Mouse (Mus musculus) brain, embryonic 14.5 days (tissue): ENCODE results near the gene 4833427G06Rik.

Experiments
- CTCF ChIP-seq: fragments of 200-500 bp; IDR thresholded peaks from 2 replicates; pipeline ENCODE4 v1.5.1; 2012; ENCODE audit warnings: inconsistent platforms, mild to moderate bottlenecking, moderate library complexity, borderline replicate concordance; ENCODE audit not compliant: insufficient read depth, insufficient read length; ENCODE audit errors: extremely low read depth
- POLR2A ChIP-seq: fragments of 200-500 bp; IDR thresholded peaks from 2 replicates; pipeline ENCODE4 v1.6.1; 2012; ENCODE audit warnings: mild to moderate bottlenecking, inconsistent platforms, borderline replicate concordance; ENCODE audit not compliant: poor library complexity, insufficient read depth, insufficient read length, severe bottlenecking; ENCODE audit errors: extremely low read depth

- TF ChIP-seq CTCF = no peak
- no peak for TF ChIP-seq POLR2A
Observed at GRCm38 (mm10) chr9:51146496-51146895, 44.6 kb upstream of the 4833427G06Rik start.
